Mouse (Mus musculus) liver, adult (tissue): ENCODE measurements around the gene Fzd10.

ENCODE experiments used
- GATA4 ChIP-seq: IDR thresholded peaks from 2 replicates; pipeline ENCODE4 v1.6.1; 2014; ENCODE audit warnings: mild to moderate bottlenecking, low read length; ENCODE audit not compliant: insufficient replicate concordance

Gene Fzd10

DNA sequence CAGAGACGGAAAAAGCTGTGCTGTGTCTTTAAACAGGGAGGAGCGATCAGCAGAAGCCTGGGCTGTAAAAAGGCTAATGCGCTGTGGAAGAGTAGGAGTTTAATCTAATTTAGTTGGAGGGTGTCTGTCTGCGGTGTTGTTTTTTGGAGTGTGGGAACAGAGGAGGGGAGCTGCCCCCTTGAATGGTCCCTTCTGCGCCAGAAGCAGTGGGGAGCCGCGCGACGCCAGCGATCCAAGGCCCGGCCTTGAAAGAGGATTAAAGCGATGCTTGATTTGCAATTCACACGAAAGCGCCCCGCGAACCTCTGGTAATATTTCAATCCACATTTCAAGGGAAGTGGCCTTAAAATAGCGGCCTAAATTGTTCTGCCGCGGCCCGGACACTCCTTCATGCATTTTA, 3.8 kb upstream of the Fzd10 start:
- TF ChIP-seq GATA4: no peak

DNA sequence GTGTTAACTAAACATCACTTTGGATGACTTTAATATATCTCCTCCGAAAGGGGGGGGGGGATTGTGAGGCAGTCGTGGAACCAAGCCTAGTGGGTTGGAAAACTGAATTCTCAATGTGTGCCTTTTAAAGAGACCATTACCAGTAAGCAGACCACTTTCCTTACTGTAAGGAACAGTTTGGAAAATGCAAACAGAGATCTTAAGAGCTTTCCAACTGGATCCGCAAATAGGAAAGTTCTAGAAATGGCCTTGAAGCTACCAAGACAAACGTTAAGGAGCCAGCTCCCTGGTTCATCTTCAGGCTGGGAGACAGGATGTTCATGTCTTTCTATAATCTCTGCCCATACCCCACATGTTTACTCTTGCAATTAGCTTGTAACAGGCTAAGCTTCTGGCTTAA, 3.3 kb upstream of the Fzd10 start:
- TF ChIP-seq GATA4: no peak

DNA sequence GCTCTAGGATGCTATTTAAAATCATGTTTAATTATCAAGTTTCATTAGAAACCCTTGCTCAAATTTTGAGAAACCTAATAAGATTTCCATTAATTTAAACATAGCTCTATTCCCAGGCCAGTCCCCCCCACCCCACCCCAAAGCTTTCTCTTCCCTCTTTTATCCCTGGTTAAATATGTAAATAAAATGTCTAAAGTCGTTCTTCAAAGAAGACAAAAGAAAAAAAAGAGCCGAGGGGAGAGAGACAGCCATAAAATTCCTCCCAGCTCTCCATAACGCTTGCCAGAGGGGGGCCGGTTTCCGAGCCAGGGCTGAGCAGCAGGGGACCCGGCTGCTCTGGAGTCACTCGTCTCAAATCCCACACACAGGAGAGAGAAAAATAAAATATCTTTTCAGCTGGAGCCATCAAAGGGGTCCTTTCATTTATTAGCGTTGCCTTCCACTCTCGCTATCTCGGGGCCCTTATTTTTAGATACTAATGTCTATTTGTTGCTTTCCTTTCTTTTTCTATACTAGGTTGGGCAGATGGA, 2.4 kb upstream of the Fzd10 start:
- no peak for TF ChIP-seq GATA4

DNA sequence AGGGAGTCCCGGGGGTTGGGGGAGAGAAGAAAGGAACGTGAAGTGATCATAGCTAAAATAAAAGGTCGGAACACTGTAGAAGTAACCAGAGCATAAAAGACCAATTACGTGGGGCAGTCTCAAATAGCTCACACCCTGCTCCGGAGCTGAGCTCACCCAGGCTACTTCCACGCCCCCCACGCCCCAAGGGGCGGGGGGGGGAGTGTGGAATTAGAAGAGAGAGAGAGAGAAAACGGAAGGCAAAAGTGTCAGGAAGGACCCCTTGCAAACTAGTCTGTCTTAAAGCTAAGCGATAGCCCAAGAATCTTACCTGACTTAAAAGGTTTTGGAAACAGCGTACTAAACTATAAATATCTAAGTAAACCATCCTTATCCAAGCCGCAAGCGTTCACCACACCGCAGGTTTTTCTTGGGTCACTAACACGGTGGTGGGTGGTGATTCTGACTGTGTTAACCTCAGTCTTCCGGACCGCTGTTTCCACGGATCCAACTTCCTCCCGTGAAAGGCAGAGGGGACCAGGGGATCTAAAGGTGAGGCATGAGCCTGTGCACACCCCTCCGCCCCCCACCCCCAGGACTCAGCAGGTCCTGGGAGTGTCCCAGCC, 1.8 kb upstream of the Fzd10 start:
- no peak for TF ChIP-seq GATA4

DNA sequence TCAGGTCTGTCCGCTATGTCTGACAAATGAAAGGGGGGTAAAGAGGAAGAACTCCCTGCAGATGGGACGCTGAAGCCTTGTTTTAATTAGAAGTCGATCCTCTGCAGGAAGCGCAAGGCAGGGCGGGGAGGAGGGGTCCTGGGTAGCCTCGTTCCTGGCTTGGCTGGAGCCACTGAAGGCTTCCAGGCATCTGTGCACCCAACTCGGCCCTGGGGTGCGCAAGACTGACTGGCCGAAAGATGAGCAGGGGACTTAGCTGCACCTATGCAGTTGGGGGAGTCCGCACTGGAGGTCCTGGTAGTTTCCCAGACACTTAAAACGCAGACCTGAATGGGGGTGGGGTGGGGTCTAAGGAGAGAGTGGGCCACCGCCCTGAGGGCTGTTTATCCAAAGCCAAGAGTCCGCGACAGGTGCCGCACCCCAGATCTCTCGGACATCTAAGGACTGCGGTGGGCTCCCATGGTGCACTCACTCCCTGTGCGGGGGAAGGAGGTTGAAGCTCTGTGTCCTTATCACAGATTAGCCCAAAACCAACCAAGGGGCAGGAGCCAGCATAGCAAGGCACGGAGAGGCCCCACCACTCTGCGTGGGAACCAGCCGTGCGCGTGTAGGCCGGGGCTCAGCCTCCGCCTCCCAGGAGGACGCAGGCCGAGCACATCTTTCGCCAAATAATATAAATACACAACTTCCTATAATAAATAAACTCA, 1.1 kb upstream of the Fzd10 start:
- TF ChIP-seq GATA4: no peak

DNA sequence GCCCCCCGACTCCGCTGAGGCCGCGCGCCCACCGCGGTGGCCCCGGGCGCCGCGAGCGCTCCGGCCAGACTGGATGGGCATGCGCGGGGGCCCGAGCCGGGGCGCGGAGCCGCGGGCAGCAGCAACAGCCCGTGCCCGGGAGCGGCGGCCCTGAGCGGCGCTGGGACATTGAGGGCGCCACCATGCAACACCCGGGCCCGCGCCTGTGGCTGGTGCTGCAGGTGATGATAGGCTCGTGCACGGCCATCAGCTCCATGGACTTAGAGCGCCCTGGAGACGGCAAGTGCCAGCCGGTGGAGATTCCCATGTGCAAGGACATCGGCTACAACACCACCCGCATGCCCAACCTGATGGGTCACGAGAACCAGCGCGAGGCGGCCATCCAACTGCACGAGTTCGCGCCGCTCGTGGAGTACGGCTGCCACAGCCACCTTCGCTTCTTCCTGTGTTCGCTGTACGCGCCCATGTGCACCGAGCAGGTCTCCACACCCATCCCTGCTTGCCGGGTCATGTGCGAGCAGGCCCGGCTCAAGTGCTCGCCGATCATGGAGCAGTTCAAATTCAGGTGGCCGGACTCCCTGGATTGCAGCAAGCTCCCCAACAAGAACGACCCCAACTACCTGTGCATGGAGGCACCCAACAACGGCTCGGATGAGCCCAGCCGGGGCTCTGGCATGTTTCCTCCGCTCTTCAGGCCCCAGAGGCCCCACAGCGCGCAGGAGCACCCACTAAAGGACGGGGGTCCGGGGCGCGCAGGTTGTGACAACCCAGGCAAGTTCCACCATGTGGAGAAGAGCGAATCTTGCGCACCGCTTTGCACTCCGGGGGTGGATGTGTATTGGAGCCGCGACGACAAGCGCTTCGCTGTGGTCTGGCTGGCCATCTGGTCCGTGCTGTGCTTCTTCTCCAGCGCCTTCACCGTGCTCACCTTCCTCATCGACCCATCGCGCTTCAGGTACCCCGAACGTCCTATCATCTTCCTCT, 684 bp downstream of the Fzd10 start:
- no peak for TF ChIP-seq GATA4

DNA sequence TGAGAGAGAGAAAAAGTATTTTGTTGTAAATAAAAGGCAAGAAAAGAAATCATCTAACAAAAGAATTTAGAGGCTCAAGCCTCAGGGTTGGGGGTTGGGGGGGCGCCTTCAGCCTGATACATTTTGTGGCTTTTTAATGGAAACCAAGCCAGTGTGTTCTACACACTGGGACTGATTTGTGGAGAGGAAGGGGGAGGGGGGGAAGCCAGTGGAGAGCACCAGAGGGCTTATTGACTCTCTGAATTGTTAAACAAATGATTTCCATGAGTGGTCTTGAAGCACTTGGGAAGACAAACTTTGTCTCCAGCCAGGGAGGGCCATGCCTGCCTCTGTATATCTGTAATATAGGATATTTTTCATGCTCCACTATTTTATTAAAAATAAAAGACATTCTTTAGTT, 3.0 kb downstream of the Fzd10 start:
- TF ChIP-seq GATA4: no peak

DNA sequence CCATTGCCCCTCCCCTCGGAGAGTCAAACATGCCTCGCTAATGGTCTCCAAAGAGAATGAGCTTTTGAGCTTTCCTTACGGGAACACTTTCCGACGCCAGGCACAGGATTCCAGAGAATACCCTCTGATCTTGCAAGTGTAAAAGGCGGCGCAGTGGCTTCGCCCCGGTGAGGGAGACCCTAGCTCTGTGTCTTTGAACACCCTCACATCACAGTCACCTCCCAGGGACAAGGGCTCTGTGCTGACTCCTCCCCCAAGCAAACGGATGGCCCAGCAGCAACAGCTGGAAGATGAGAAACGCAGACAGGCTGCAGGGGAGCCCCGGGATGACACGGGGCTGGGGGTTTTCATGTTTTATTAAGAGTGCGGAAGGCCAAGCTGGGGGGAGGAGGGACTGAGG, 6.0 kb downstream of the Fzd10 start:
- no peak for TF ChIP-seq GATA4

DNA sequence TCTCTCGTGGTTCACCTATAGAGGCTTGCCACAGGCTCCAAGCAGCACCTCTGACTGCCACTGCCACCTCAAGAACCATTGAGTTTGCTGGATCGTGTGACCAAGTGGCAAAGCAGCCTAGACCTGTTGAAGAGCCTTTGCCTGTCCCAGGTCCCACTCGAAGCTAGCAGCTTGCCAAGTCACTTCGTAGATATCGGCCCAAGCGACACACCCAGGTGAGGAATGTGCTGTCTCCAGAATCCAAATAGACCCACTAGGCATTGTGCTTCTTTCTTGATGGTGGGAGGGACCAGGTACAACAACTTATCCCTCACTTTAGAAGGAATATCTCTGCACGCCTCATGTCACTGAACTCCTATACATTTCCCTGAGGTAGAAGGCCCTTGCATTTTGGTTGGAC, 8.4 kb downstream of the Fzd10 start:
- no peak for TF ChIP-seq GATA4

DNA sequence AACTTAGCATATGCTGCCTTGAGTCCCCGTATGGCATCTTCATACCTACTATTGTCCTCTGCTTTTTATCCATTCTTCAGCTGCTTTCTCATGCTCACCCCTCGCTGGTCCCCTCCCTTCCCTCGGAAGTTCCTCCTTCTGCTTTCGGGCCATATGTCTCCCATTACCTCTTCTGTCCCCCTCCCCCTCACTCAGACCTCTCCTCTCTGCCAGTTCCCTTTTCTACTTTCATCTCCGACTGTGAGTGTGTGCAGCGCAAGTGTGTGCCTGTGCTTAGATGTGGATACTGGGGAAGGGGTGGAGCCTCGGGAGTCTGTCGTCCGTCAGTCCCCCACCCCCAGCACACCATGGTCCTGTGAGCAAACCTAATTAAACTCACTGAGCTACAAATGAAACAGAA, 17.0 kb downstream of the Fzd10 start:
- TF ChIP-seq GATA4: no peak

DNA sequence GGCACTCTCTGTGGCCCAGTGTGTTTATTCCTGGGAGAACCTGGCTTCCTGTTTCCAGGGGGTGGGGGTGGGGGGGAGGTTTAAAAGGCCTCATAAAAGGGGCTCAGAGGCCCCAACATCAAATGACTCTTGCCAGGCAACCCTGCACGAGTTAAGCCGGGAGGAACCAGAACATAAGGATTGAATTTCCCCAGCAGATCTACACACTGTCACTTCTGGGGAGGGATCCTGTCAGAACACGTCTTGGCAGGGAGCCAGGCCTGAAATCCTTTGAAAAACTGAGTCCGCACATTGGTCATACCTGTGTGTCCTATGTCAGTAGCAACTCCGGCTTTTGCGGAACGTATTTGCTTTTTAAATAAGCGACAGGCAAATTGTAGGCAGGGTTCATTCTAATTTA, 19.3 kb downstream of the Fzd10 start:
- TF ChIP-seq GATA4: no peak

DNA sequence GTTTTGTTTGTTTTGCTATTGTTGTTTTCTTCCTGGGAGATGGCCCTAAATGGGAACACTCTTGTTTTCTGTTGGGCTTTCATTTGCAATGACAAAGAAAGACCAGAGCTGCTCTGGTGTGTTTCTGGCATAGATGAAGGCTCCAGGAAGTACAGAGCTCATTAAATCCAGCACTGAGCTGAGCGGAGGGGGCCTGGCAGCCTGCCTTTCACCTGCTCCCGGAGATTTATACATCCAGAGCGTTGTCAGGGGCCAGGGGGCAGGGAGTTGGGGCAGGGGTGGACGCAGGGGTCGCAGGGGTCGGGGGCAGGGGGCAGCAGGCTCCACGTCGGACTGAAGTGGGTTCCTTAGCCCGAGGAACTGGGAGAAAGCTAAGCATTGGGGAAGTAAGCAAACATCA, 19.8 kb downstream of the Fzd10 start:
- no peak for TF ChIP-seq GATA4

DNA sequence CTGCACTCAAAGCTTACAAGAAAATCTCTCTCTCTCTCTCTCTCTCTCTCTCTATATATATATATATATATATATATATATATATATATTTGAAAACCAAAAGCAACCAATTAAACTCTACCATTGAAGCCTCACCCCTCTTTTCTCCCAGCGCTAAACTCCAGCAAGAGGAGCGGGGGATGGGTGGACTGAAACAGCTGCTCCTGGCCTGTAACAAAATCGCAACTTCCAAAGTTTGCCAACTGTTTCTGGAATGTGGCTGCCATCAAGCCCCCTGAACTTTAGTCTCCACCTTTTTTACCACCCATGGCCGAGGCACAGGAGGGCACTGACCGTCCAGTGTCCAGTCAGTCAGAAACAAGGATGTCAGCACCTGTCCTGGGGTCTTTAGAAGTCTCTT, 27.1 kb downstream of the Fzd10 start:
- no peak for TF ChIP-seq GATA4

DNA sequence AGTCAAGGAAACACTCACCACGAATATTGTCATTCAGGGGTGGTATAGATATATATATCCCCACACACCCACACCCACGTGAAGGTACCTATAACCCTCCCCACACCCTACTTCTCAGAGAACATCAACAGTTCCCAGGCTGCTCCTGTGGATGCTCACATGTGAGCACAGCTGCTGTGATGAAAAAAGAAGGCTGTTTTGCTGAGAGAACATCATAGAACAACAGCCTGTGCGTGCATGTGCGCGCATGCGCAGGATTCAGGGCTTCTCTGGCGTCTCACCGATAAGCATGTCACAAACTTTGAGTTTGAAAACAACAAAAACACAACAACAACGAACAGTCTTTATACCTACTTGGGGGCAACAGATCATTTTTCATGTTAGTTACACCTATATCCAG, 36.0 kb downstream of the Fzd10 start:
- no peak for TF ChIP-seq GATA4
